Mouse (Mus musculus) stomach, embryonic 15.5 days (tissue): ENCODE data around the gene Pnpla8. TPM values are rescaled to one million over a fixed set of nuclear protein-coding genes. Genes with fewer than 3 reads are reported as not detected.

Experiments used
- ATAC-seq: fragments of 200-750 bp; cut with Nextera tagmentation; 2 replicates; pipeline ENCODE4 v1.8.0; 2017; ENCODE audit warnings: low read depth, moderate number of reproducible peaks, moderate TSS enrichment; ENCODE audit not compliant: insufficient read depth, low FRiP score
- H3K27ac ChIP-seq: fragments of 300-500 bp; sonication (generic); 2 replicates; pipeline ENCODE4 v1.5.1; 2015; ENCODE audit warnings: mild to moderate bottlenecking, inconsistent platforms
- H3K27me3 ChIP-seq: fragments of 300-500 bp; sonication (generic); replicated peaks from 2 replicates; pipeline ENCODE4 v1.6.1; 2015; ENCODE audit warnings: inconsistent platforms
- H3K36me3 ChIP-seq: fragments of 300-500 bp; sonication (generic); 2 replicates; pipeline ENCODE4 v1.6.1; 2015; ENCODE audit warnings: inconsistent platforms
- H3K4me1 ChIP-seq: fragments of 300-500 bp; sonication (generic); 2 replicates; pipeline ENCODE4 v1.6.1; 2015; ENCODE audit warnings: inconsistent platforms
- H3K4me2 ChIP-seq: fragments of 300-500 bp; sonication (generic); 2 replicates; pipeline ENCODE4 v1.6.1; 2015; ENCODE audit warnings: mild to moderate bottlenecking, inconsistent platforms
- H3K4me3 ChIP-seq: fragments of 300-500 bp; sonication (generic); replicated peaks from 2 replicates; pipeline ENCODE4 v1.5.1; 2015; ENCODE audit warnings: inconsistent platforms
- H3K9ac ChIP-seq: fragments of 300-500 bp; sonication (generic); 2 replicates; pipeline ENCODE4 v1.6.1; 2015; ENCODE audit warnings: inconsistent platforms
- H3K9me3 ChIP-seq: fragments of 300-500 bp; sonication (generic); 2 replicates; pipeline ENCODE4 v1.6.1; 2016; ENCODE audit warnings: inconsistent platforms
- WGBS: fragments of 180-500 bp; shearing (Covaris S2); methylation state at CpG from one replicate; pipeline ENCODE4 v1.1.7; 2015; 5-methylcytosine and 5-hydroxymethylcytosine counted together
- polyA plus RNA-seq: library from polyadenylated mRNA; unstranded; fragments of >200 nt; fragmentation: Nextera tagmentation; extraction: Ambion mirVana; gene quantifications from 2 replicates; pipeline ENCODE4 v1.2.1, GENCODE M21; 2015

Gene Pnpla8
- polyA plus RNA-seq, 1 experiment from 2014 or later: 52.8 TPM

- H3K4me1 ChIP-seq: no peaks in the 10 kb centered on the region
- no peaks in the 10 kb centered on the region for H3K27me3 ChIP-seq
- no peak overlapping the region for H3K4me2 ChIP-seq
- WGBS: 74% methylated on average over 3 of the region's 3 CpGs
- H3K36me3 ChIP-seq: 0 out of 2 replicates have a peak, but pooled peaks cover 6% of the 10 kb centered on the region
- H3K9ac ChIP-seq: no peak overlapping the region
- H3K4me3 ChIP-seq: no peak overlapping the region
- no peak overlapping the region for H3K27ac ChIP-seq
- ATAC-seq: peak; percentile 78; the same call in 1 of the 2 replicates
- no peaks in the 10 kb centered on the region for H3K9me3 ChIP-seq
These were observed 60.4 kb downstream of the Pnpla8 start for GRCm38 (mm10) chr12:44281534-44281933.

DNA sequence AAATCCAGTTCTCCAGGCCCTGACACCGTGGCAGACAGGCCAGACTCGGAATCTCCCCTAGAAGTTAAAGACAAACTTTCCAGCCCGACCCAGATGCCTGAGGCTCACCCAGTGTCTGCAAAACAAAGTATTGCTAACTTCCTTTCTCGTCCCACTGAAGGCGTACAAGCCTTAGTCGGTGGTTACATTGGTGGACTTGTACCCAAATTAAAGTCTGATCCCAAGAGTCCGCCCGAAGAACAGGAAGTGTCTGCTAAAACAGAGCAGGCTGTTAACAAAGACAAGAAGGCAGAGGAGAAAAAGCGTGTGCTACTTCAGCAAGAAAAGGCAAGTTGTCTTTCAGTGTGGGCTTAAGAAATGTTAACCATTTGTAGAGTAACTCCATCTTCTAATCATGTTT is 62.2 kb downstream of the Pnpla8 start:
- 60% methylated on average over 9 of the region's 9 CpGs for WGBS
- no peak for ATAC-seq
- no peaks in the 10 kb centered on the region for H3K9me3 ChIP-seq
- H3K27ac ChIP-seq: no peak overlapping the region
- 0 out of 2 replicates have a peak, but pooled peaks cover 6% of the 10 kb centered on the region for H3K36me3 ChIP-seq
- H3K4me2 ChIP-seq: no peak overlapping the region
- no peak overlapping the region for H3K9ac ChIP-seq
- no peaks in the 10 kb centered on the region for H3K27me3 ChIP-seq
- H3K4me3 ChIP-seq: no peak overlapping the region
- no peaks in the 10 kb centered on the region for H3K4me1 ChIP-seq

DNA sequence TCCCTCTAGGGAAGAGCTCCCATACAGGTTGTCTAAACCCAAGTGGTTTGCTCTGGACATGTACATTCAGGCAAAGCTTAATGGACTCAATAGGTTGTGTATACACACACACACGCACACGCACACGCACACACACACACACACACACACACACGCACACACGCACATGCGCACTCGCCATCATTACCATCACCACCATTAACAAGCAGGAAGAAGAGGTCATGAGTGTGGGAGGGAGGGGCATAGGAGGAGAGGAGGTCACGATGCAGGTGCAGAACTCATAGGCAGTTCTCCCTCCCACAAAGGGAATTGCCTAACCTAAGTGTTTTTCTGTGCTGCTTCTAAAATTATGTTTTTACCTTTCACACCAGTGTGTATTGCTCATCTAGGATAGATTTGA is 65.8 kb downstream of the Pnpla8 start:
- H3K4me2 ChIP-seq: no peak overlapping the region
- no peak overlapping the region for H3K27ac ChIP-seq
- H3K4me3 ChIP-seq: no peak overlapping the region
- H3K9me3 ChIP-seq: no peaks in the 10 kb centered on the region
- no peak overlapping the region for H3K9ac ChIP-seq
- H3K36me3 ChIP-seq: 0 out of 2 replicates have a peak, but pooled peaks cover 10% of the 10 kb centered on the region
- no peak for ATAC-seq
- 89% methylated on average over 8 of the region's 8 CpGs for WGBS
- H3K27me3 ChIP-seq: no peaks in the 10 kb centered on the region
- no peaks in the 10 kb centered on the region for H3K4me1 ChIP-seq

DNA sequence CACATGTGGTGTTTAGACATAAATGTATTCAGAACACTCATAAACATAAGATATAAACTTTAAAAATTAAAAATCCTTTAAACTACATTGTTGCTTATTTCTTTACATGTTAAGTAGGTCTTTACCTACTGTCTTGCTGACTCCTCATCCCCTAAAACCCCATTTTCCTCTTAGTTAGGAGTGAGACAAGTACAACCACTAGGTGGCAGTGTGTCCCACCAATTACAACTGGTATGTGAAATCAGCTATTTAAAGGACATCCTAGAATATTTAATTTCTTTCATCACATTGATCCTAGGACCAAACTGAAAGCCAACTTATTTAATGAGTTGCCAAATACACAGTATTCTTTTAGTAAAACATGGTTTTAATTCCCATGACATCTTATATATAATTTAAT is 71.1 kb downstream of the Pnpla8 start:
- ATAC-seq: no peak
- H3K9me3 ChIP-seq: no peaks in the 10 kb centered on the region
- no peak overlapping the region for H3K4me3 ChIP-seq
- no peak overlapping the region for H3K4me2 ChIP-seq
- H3K27me3 ChIP-seq: no peaks in the 10 kb centered on the region
- H3K27ac ChIP-seq: no peak overlapping the region
- no peak overlapping the region for H3K9ac ChIP-seq
- 0 out of 2 replicates have a peak, but pooled peaks cover 3% of the 10 kb centered on the region for H3K36me3 ChIP-seq
- H3K4me1 ChIP-seq: no peaks in the 10 kb centered on the region

GRCm38 (mm10) chr12:44300793-44301192 is 79.6 kb downstream of the Pnpla8 start:
- Histone ChIP-seq H3K4me1 (no peaks in the 10 kb centered on the region), H3K9me3 (no peaks in the 10 kb centered on the region)
- no peak for ATAC-seq

DNA sequence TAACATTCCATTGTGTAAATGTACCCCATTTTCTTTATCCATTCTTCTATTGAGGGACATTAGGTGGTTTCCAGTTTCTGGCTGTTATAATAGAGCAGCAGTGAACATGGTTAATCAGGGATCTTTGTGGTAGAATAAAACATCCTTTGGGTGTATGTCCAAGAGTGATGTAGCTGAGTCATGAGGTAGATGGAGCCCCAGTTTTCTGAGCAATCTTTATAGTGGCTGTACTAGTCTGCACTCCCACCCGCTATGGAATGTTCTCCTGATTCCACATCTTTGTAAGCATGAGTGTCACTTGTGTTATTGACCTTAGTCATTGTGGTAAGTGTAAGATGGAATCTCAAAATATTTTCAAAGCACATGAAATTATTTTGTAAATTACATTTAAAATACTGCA is 82.8 kb downstream of the Pnpla8 start:
- H3K9ac ChIP-seq: no peak overlapping the region
- no peak for ATAC-seq
- WGBS: 90% methylated on average over 1 of the region's 1 CpGs
- no peaks in the 10 kb centered on the region for H3K9me3 ChIP-seq
- no peaks in the 10 kb centered on the region for H3K27me3 ChIP-seq
- peaks cover 12% of the 10 kb centered on the region; the same call in 1 of the 2 replicates for H3K36me3 ChIP-seq
- H3K27ac ChIP-seq: no peak overlapping the region
- H3K4me1 ChIP-seq: no peaks in the 10 kb centered on the region
- H3K4me3 ChIP-seq: no peak overlapping the region
- H3K4me2 ChIP-seq: no peak overlapping the region

More at GRCm38 (mm10) chr12:44300793-44301192, 79.6 kb downstream of the Pnpla8 start:
- no peak overlapping the region for H3K4me2 ChIP-seq
- no peak overlapping the region for H3K9ac ChIP-seq
- no peak overlapping the region for H3K27ac ChIP-seq
- peaks cover 4% of the 10 kb centered on the region; the same call in 1 of the 2 replicates for H3K36me3 ChIP-seq
- no peaks in the 10 kb centered on the region for H3K27me3 ChIP-seq
- no peak overlapping the region for H3K4me3 ChIP-seq

GRCm38 (mm10) chr12:44304869-44305268 is 83.7 kb downstream of the Pnpla8 start:
- WGBS: 75% methylated on average over 5 of the region's 5 CpGs
- H3K27me3 ChIP-seq: no peaks in the 10 kb centered on the region
- H3K4me1 ChIP-seq: no peaks in the 10 kb centered on the region
- H3K36me3 ChIP-seq: peaks cover 12% of the 10 kb centered on the region; the same call in 1 of the 2 replicates
- no peak overlapping the region for H3K9ac ChIP-seq
- H3K27ac ChIP-seq: no peak overlapping the region
- ATAC-seq: no peak
- H3K9me3 ChIP-seq: no peaks in the 10 kb centered on the region
- H3K4me2 ChIP-seq: no peak overlapping the region
- no peak overlapping the region for H3K4me3 ChIP-seq

- H3K4me1 ChIP-seq: no peaks in the 10 kb centered on the region
- no peak overlapping the region for H3K4me3 ChIP-seq
- no peak for ATAC-seq
- H3K9ac ChIP-seq: no peak overlapping the region
- no peaks in the 10 kb centered on the region for H3K27me3 ChIP-seq
- no peak overlapping the region for H3K27ac ChIP-seq
- H3K36me3 ChIP-seq: peaks cover 12% of the 10 kb centered on the region
- H3K4me2 ChIP-seq: no peak overlapping the region
- 87% methylated on average over 3 of the region's 3 CpGs for WGBS
- H3K9me3 ChIP-seq: no peaks in the 10 kb centered on the region
These were observed 87.1 kb downstream of the Pnpla8 start for GRCm38 (mm10) chr12:44308221-44308620.

DNA sequence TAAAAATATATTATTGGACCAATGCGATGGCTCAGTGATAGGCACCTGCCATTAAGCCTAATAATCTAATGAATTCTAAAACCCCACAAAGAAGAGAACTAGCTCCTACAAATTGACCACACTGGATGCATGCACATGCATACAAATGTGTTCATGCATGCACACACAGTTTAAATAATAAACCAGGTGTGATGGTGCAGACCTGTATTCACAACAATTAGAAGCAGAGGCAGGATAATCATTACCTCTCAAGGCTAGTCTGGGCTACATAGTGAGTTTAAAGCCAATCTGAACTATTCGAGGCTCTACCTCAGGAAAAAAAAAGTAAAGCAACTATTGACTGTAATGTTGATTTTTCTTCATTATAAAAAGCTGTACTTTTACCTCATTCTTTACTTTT is 94.0 kb downstream of the Pnpla8 start:
- H3K4me3 ChIP-seq: no peak overlapping the region
- no peak for ATAC-seq
- no peak overlapping the region for H3K4me2 ChIP-seq
- H3K4me1 ChIP-seq: no peaks in the 10 kb centered on the region
- no peak overlapping the region for H3K27ac ChIP-seq
- H3K27me3 ChIP-seq: no peaks in the 10 kb centered on the region
- H3K9ac ChIP-seq: no peak overlapping the region
- no peaks in the 10 kb centered on the region; the same call in 1 of the 2 replicates for H3K36me3 ChIP-seq
- 79% methylated on average over 2 of the region's 2 CpGs for WGBS
- H3K9me3 ChIP-seq: no peaks in the 10 kb centered on the region

- no peaks in the 10 kb centered on the region for H3K9me3 ChIP-seq
- ATAC-seq: no peak
- H3K9ac ChIP-seq: no peak overlapping the region
- H3K36me3 ChIP-seq: no peaks in the 10 kb centered on the region
- H3K4me3 ChIP-seq: no peak overlapping the region
- H3K4me1 ChIP-seq: peaks cover 7% of the 10 kb centered on the region
- H3K27me3 ChIP-seq: peaks cover 9% of the 10 kb centered on the region
- no peak overlapping the region for H3K27ac ChIP-seq
- no peak overlapping the region for H3K4me2 ChIP-seq
These were observed 103.9 kb downstream of the Pnpla8 start for GRCm38 (mm10) chr12:44325091-44325490.

DNA sequence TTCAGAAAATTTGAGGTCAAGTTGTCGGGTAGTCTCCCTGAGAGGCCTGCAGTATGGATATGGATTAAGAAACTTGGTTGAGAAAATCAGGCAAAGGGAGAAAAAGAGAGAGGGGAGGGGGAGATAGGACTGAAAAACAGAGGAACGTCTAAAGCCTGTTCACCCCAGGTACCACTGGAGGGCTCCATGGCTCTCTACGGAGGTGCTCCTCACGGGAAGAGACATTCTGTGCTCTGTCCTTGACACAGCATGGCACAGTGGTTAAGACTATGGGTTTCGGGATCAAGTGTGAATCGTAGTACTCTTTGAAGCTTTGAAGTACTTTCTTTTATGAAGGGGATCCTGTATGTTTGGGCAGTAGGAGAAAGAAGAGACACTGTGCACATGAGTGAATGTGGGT is 106.3 kb downstream of the Pnpla8 start:
- Histone ChIP-seq H3K9me3 (no peaks in the 10 kb centered on the region), H3K36me3 (no peaks in the 10 kb centered on the region), H3K27me3 (peaks cover 13% of the 10 kb centered on the region), H3K27ac (no peak overlapping the region), H3K9ac (no peak overlapping the region), H3K4me2 (no peak overlapping the region), H3K4me1 (peaks cover 11% of the 10 kb centered on the region), H3K4me3 (no peak overlapping the region)
- WGBS: 38% methylated on average over 6 of the region's 6 CpGs
- no peak for ATAC-seq

GRCm38 (mm10) chr12:44328381-44329315 is 107.5 kb downstream of the Pnpla8 start, which contains the start of gene Nrcam:
Gene Nrcam, plus strand, starts transcription at chr12:44328885.
- H3K27ac ChIP-seq: no peak within 1 kb of the TSS
- 3% methylated on average over 70 of the region's 74 CpGs for WGBS

More at GRCm38 (mm10) chr12:44328381-44329315, 107.5 kb downstream of the Pnpla8 start, which contains the start of gene Nrcam:
- peak within 1 kb of the TSS; percentile 99 for H3K4me2 ChIP-seq
- H3K9ac ChIP-seq: peak within 1 kb of the TSS; percentile 13
- no peaks in the 10 kb centered on the region for H3K9me3 ChIP-seq
- H3K4me1 ChIP-seq: peaks cover 11% of the 10 kb centered on the region
- peak; percentile 59; the same call in 1 of the 2 replicates for ATAC-seq
- H3K36me3 ChIP-seq: no peaks in the 10 kb centered on the region
- peaks cover 13% of the 10 kb centered on the region for H3K27me3 ChIP-seq
- H3K4me3 ChIP-seq: peak within 1 kb of the TSS; percentile 59
